Mouse (Mus musculus) lung, postnatal 25 days (tissue): Measurements from ENCODE around the gene Catip.

Source experiments
- DNase-seq: peaks from one replicate; pipeline ENCODE4 v3.0.0; 2022; ENCODE audit warnings: low spot score

Gene Catip

DNA sequence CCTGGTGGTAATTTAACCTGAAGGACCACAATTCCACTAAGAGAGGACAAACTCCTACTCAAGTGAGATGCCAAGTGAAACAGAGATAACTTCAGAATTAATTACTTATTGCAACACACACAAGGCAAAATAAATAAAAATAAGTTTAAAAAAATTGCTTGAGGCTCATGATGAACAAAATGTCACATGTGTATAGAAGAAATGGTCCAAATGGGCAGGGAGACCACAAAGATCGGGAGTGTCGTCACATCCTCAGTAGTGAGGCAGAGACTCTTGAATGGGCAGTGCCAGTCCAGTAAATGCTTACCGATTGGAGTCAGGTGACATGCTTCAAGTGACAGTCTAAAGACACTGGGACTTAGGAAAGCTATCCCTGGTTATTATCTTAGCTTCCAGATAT, 38.6 kb downstream of the Catip start:
- no peak for DNase-seq

GRCm38 (mm10) chr1:74401015-74401702, 39.3 kb downstream of the Catip start:
- DNase-seq: no peak

DNA sequence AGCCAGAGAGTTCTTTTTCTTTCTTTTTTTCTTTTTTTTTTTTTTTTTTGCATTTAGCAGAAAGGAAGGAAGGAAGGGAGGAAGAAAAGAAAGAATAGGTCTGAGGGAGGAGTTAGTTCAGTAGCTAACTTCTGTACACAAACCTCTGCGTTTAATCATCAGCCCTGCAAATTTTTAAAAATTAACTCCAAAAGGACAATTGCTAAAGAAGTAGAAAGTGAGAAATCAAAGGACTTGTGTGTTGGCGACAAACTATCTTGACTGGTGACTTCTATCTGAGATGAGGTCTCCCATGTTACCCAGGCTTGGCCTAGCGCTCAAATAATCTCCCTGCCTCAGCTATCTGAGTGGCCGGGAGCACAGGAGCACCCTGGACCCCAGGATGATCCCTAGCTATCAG, 42.3 kb downstream of the Catip start:
- DNase-seq: no peak

- no peak for DNase-seq
Observed at GRCm38 (mm10) chr1:74408589-74409504, 46.9 kb downstream of the Catip start, which contains the start of gene Vil1. TSS of gene Vil1 (plus strand) at chr1:74409376.

DNA sequence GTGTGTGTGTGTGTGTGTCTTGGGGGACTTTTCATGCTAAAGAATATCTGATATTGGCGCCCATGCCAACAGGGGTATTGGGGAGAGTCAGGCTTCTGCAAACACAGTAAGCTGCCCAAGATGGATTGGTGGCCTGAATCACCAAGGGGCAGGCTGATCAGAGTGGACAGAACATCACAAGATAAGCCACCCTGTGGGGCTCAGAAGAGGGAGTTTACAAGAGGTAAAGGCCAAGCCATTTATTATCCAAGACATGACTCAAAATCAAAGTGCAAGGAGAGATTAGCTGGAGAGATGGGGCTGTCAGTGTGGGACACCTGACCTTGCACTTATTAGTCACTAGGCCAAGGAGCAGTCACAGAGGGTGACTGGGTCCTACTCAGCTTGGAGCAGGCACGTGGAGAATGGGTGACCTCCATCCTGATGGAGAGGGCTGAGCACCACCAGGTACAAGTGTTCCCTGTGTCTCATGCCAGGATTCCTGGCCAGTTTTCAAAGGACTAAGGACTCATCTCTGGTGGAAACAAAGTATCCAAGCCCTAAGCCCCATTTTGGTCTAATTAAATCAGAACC, 49.9 kb downstream of the Catip start:
- DNase-seq: no peak

- DNase-seq: no peak
Observed at GRCm38 (mm10) chr1:74412711-74413110, 50.8 kb downstream of the Catip start.

DNA sequence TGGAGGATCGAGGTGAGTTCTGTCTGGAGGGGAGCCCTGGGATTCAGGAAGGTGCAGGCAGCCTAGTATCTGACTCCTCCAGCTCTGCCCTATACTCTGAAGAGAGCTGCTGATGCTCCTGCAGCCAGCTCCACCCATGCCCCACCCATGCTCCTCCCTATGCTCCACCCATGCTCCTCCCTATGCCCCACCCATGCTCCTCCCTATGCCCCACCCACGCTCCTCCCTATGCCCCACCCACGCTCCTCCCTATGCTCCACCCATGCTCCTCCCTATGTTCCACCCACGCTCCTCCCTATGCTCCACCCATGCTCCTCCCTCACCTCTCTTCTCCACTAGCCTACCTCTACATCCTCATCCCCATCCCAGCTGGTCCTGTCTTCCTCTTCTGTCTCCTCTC, 53.2 kb downstream of the Catip start:
- DNase-seq: no peak
